Mouse (Mus musculus) embryonic facial prominence, embryonic 14.5 days (tissue): ENCODE measurements around the gene Sars. TPM values are rescaled to one million over a fixed set of nuclear protein-coding genes. Genes with fewer than 3 reads are reported as not detected.
A peak's percentile ranks its signal among the peaks of the same experiment; 100 is the strongest.

ENCODE experiments used
- ATAC-seq: fragments of 200-750 bp; cut with Nextera tagmentation; 2 replicates; pipeline ENCODE4 v1.8.0; 2017; ENCODE audit warnings: low read depth, moderate number of reproducible peaks, moderate TSS enrichment
- DNase-seq: peaks from one replicate; pipeline ENCODE4 v3.0.0-alpha.2; 2015; ENCODE audit warnings: low spot score
- H3K27ac ChIP-seq: fragments of 300-500 bp; sonication (generic); replicated peaks from 2 replicates; pipeline ENCODE4 v1.5.1; 2014; ENCODE audit warnings: low read depth, mild to moderate bottlenecking, low read length, moderate library complexity
- H3K27me3 ChIP-seq: fragments of 300-500 bp; sonication (generic); replicated peaks from 2 replicates; pipeline ENCODE4 v1.6.1; 2014; ENCODE audit warnings: low read length; ENCODE audit not compliant: control insufficient read depth, insufficient read depth
- H3K36me3 ChIP-seq: fragments of 300-500 bp; sonication (generic); 2 replicates; pipeline ENCODE4 v1.6.1; 2014; ENCODE audit warnings: low read length, mixed read lengths; ENCODE audit not compliant: control insufficient read depth, insufficient read depth
- H3K4me1 ChIP-seq: fragments of 300-500 bp; sonication (generic); 2 replicates; pipeline ENCODE4 v1.6.1; 2014; ENCODE audit warnings: antibody characterized with exemption, low read length; ENCODE audit not compliant: control insufficient read depth, insufficient read depth
- H3K4me2 ChIP-seq: fragments of 300-500 bp; sonication (generic); 2 replicates; pipeline ENCODE4 v1.6.1; 2014; ENCODE audit warnings: low read depth, mild to moderate bottlenecking, low read length, moderate library complexity, mixed read lengths
- H3K4me3 ChIP-seq: fragments of 300-500 bp; sonication (generic); 2 replicates; pipeline ENCODE4 v1.5.1; 2014; ENCODE audit warnings: low read depth, mild to moderate bottlenecking, low read length
- H3K9ac ChIP-seq: fragments of 300-500 bp; sonication (generic); 2 replicates; pipeline ENCODE4 v1.6.1; 2014; ENCODE audit warnings: low read depth, mild to moderate bottlenecking, low read length, moderate library complexity, mixed read lengths
- H3K9me3 ChIP-seq: fragments of 300-500 bp; sonication (generic); 2 replicates; pipeline ENCODE4 v1.6.1; 2016; ENCODE audit warnings: low read length; ENCODE audit not compliant: control insufficient read depth
- whole genome bisulfite sequencing: fragments of 180-500 bp; shearing (Covaris S2); extraction: QIAGEN DNeasy Blood & Tissue Kit; methylation state at CpG from one replicate; pipeline ENCODE4 v1.1.7; 2014; 5-methylcytosine and 5-hydroxymethylcytosine counted together
- polyA plus RNA-seq: library from polyadenylated mRNA; unstranded; fragments of >200 nt; fragmentation: Nextera tagmentation; extraction: Ambion mirVana; gene quantifications from 2 replicates; pipeline ENCODE4 v1.2.1, GENCODE M21; 2014

The Sars gene
- polyA plus RNA-seq, 1 experiment from 2014 or later: 111 TPM

DNA sequence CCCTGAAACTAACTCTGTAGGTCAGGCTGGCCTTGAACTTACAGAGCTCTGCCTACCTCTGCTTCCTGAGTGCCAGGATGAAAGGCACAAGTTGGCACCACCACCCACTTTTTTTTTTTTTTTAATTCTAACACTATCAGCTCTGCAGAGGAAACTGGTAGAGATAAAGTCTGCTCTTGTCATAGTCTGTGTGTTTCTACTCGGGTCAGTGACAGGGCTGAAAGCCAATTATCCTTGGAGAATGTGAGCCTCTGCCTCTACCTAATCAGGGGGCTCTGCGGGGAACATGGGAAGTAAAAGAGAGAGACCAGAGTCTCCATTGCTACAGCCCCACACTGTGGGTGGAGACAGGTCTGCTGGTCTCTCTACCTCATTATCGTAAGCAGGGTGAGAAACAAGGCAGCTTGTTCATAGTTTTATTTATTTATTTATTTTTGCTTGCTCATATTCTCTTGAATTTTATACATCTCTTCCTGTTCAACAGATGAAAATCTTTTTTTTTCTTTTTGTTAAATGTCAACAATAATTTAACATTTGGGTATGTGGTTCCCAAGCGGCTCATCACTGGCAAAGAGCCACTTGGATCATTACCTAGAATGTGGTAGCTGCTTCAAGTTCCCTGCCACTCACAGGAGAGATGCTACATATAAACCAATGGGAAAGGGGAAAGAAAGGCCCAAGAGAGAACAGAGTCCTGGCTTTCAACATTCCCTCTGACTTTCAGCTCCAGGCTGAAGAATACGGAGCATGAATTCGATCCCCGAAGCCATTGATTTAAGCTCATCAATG lies 65.9 kb downstream of the Sars start:
- WGBS: 53% methylated on average over 7 of the region's 7 CpGs
- no peak overlapping the region for H3K27ac ChIP-seq
- H3K4me2 ChIP-seq: no peak overlapping the region
- H3K4me1 ChIP-seq: peaks cover 19% of the 10 kb centered on the region
- H3K36me3 ChIP-seq: no peaks in the 10 kb centered on the region
- H3K9me3 ChIP-seq: no peaks in the 10 kb centered on the region
- no peaks in the 10 kb centered on the region for H3K27me3 ChIP-seq
- no peak overlapping the region for H3K4me3 ChIP-seq
- no peak for ATAC-seq
- DNase-seq: peak; percentile 68
- no peak overlapping the region for H3K9ac ChIP-seq

Other genes starting within 250 kb of the Sars start
- 1.9 and 2.7 TPM in 2 replicates for gene Cyb561d1, start 244.0 kb downstream of the Sars start, polyA plus RNA-seq
- gene Atxn7l2, start 234.3 kb downstream of the Sars start, polyA plus RNA-seq: 15.6 and 20.2 TPM in 2 replicates
- 6.8 and 11.4 TPM in 2 replicates for gene Sypl2, start 218.6 kb downstream of the Sars start, polyA plus RNA-seq
- gene Psma5, start 188.3 kb downstream of the Sars start, polyA plus RNA-seq: 303 and 324 TPM in 2 replicates
- gene Sort1, start 161.1 kb downstream of the Sars start, polyA plus RNA-seq: 16.5 and 18.0 TPM in 2 replicates
- not detected in 2 replicates for gene Mybphl, start 80.3 kb downstream of the Sars start, polyA plus RNA-seq
- gene Psrc1, start 61.4 kb downstream of the Sars start, polyA plus RNA-seq: 31.2 and 38.1 TPM in 2 replicates
- 11.8 and 13.9 TPM in 2 replicates for gene Celsr2, start 29.7 kb downstream of the Sars start, polyA plus RNA-seq
- gene 1700013F07Rik, start 88.9 kb upstream of the Sars start, polyA plus RNA-seq: 0.63 and 1.1 TPM in 2 replicates
- gene 5330417C22Rik, start 91.3 kb upstream of the Sars start, polyA plus RNA-seq: 2.2 and 2.5 TPM in 2 replicates
- gene Tmem167b, start 117.3 kb upstream of the Sars start, polyA plus RNA-seq: 46.3 and 46.8 TPM in 2 replicates
- gene Taf13, start 126.5 kb upstream of the Sars start, polyA plus RNA-seq: 40.2 and 40.4 TPM in 2 replicates
- gene Wdr47, start 146.1 kb upstream of the Sars start, polyA plus RNA-seq: 16.3 and 17.9 TPM in 2 replicates
- gene Clcc1, start 208.7 kb upstream of the Sars start, polyA plus RNA-seq: 67.4 and 79.9 TPM in 2 replicates